Mouse (Mus musculus) midbrain, embryonic 10.5 days (tissue): ENCODE results near the gene Dnajb12. TPM values are rescaled to one million over a fixed set of nuclear protein-coding genes. Genes with fewer than 3 reads are reported as not detected.

Experiments used
- DNase-seq: peaks from one replicate; pipeline ENCODE4 v3.0.0-alpha.2; 2017; ENCODE audit warnings: low spot score
- H3K27ac ChIP-seq: fragments of 300-500 bp; sonication (generic); replicated peaks from 2 replicates; pipeline ENCODE4 v1.5.1; 2016; ENCODE audit warnings: mild to moderate bottlenecking
- H3K27me3 ChIP-seq: fragments of 300-500 bp; sonication (generic); 2 replicates; pipeline ENCODE4 v1.6.1; 2016; ENCODE audit warnings: low read depth, mild to moderate bottlenecking; ENCODE audit not compliant: poor library complexity, severe bottlenecking
- H3K36me3 ChIP-seq: fragments of 300-500 bp; sonication (generic); 2 replicates; pipeline ENCODE4 v1.6.1; 2016; ENCODE audit warnings: mild to moderate bottlenecking, moderate library complexity
- H3K4me1 ChIP-seq: fragments of 300-500 bp; sonication (generic); 2 replicates; pipeline ENCODE4 v1.6.1; 2016
- H3K4me3 ChIP-seq: fragments of 300-500 bp; sonication (generic); 2 replicates; pipeline ENCODE4 v1.5.1; 2016; ENCODE audit warnings: mild to moderate bottlenecking, moderate library complexity
- H3K9me3 ChIP-seq: fragments of 300-500 bp; sonication (generic); replicated peaks from 2 replicates; pipeline ENCODE4 v1.6.1; 2016; ENCODE audit warnings: mild to moderate bottlenecking
- WGBS: fragments of 180-500 bp; shearing (Covaris S2); methylation state at CpG from one replicate; pipeline ENCODE4 v1.1.7; 2016; 5-methylcytosine and 5-hydroxymethylcytosine counted together
- polyA plus RNA-seq: library from polyadenylated mRNA; unstranded; fragments of >200 nt; fragmentation: Nextera tagmentation; extraction: Ambion mirVana; gene quantifications from 2 replicates; pipeline ENCODE4 v1.2.1, GENCODE M21; 2016

The Dnajb12 gene
- 27.3 and 27.6 TPM in 2 replicates for polyA plus RNA-seq

GRCm38 (mm10) chr10:59879255-59880028 lies at the start of gene Dnajb12:
Gene Dnajb12, plus strand, starts transcription at chr10:59879556.
- DNase-seq, result peak; percentile 95
- Histone ChIP-seq H3K27ac (peak within 1 kb of the TSS; percentile 99), H3K36me3 (peaks cover 6% of the 10 kb centered on the region; the same call in 1 of the 2 replicates), H3K4me1 (peaks cover 22% of the 10 kb centered on the region), H3K27me3 (no peaks in the 10 kb centered on the region), H3K9me3 (no peaks in the 10 kb centered on the region), H3K4me3 (peak within 1 kb of the TSS; percentile 91)
- under 1% methylated on average over 80 of the region's 80 CpGs for WGBS

- 97% methylated on average over 6 of the region's 6 CpGs for whole genome bisulfite sequencing
- no peaks in the 10 kb centered on the region for H3K4me1 ChIP-seq
- no peak for DNase-seq
Measured at GRCm38 (mm10) chr10:59829886-59830285, 49.5 kb upstream of the Dnajb12 start.

GRCm38 (mm10) chr10:59831950-59832349 lies 47.4 kb upstream of the Dnajb12 start:
- H3K36me3 ChIP-seq, result peaks cover 49% of the 10 kb centered on the region
- DNase-seq, result no peak
- no peaks in the 10 kb centered on the region for H3K9me3 ChIP-seq
- H3K4me3 ChIP-seq, result no peak overlapping the region
- 94% methylated on average over 7 of the region's 7 CpGs for WGBS
- no peaks in the 10 kb centered on the region for H3K27me3 ChIP-seq
- H3K4me1 ChIP-seq, result no peaks in the 10 kb centered on the region
- H3K27ac ChIP-seq, result no peak overlapping the region

More at GRCm38 (mm10) chr10:59829886-59830285, 49.5 kb upstream of the Dnajb12 start:
- H3K27me3 ChIP-seq, result no peaks in the 10 kb centered on the region
- no peak overlapping the region for H3K27ac ChIP-seq
- H3K4me3 ChIP-seq, result no peak overlapping the region
- H3K9me3 ChIP-seq, result no peaks in the 10 kb centered on the region
- H3K36me3 ChIP-seq, result peaks cover 51% of the 10 kb centered on the region

GRCm38 (mm10) chr10:59835301-59836155 lies 43.8 kb upstream of the Dnajb12 start:
- H3K9me3 ChIP-seq, result no peaks in the 10 kb centered on the region
- DNase-seq, result no peak
- no peaks in the 10 kb centered on the region for H3K4me1 ChIP-seq
- H3K27me3 ChIP-seq, result no peaks in the 10 kb centered on the region
- 91% methylated on average over 14 of the region's 14 CpGs for WGBS
- no peak overlapping the region for H3K4me3 ChIP-seq
- H3K36me3 ChIP-seq, result peaks cover 18% of the 10 kb centered on the region
- H3K27ac ChIP-seq, result no peak overlapping the region

- no peaks in the 10 kb centered on the region for H3K4me1 ChIP-seq
- no peak overlapping the region for H3K4me3 ChIP-seq
- WGBS, result 95% methylated on average over 5 of the region's 5 CpGs
Measured at GRCm38 (mm10) chr10:59837490-59837889, 41.9 kb upstream of the Dnajb12 start.

GRCm38 (mm10) chr10:59841434-59841833 lies 37.9 kb upstream of the Dnajb12 start:
- H3K4me3 ChIP-seq, result no peak overlapping the region
- peaks cover 3% of the 10 kb centered on the region; the same call in 1 of the 2 replicates for H3K36me3 ChIP-seq
- H3K27ac ChIP-seq, result no peak overlapping the region
- no peak for DNase-seq
- no peaks in the 10 kb centered on the region for H3K4me1 ChIP-seq
- H3K9me3 ChIP-seq, result no peaks in the 10 kb centered on the region
- H3K27me3 ChIP-seq, result no peaks in the 10 kb centered on the region
- 95% methylated on average over 8 of the region's 8 CpGs for WGBS

More at GRCm38 (mm10) chr10:59837490-59837889, 41.9 kb upstream of the Dnajb12 start:
- no peak for DNase-seq
- Histone ChIP-seq H3K9me3 (no peaks in the 10 kb centered on the region), H3K27me3 (no peaks in the 10 kb centered on the region), H3K27ac (no peak overlapping the region), H3K36me3 (peaks cover 13% of the 10 kb centered on the region)

GRCm38 (mm10) chr10:59843125-59843524 lies 36.2 kb upstream of the Dnajb12 start:
- no peaks in the 10 kb centered on the region for H3K9me3 ChIP-seq
- no peak overlapping the region for H3K4me3 ChIP-seq
- WGBS, result 50% methylated on average over 5 of the region's 5 CpGs
- no peak overlapping the region for H3K27ac ChIP-seq
- peaks cover 3% of the 10 kb centered on the region; the same call in 1 of the 2 replicates for H3K36me3 ChIP-seq
- no peaks in the 10 kb centered on the region for H3K27me3 ChIP-seq
- no peak for DNase-seq
- H3K4me1 ChIP-seq, result no peaks in the 10 kb centered on the region

- Histone ChIP-seq H3K27me3 (no peaks in the 10 kb centered on the region), H3K9me3 (no peaks in the 10 kb centered on the region), H3K4me1 (peaks cover 4% of the 10 kb centered on the region; the same call in 1 of the 2 replicates), H3K36me3 (peaks cover 3% of the 10 kb centered on the region; the same call in 1 of the 2 replicates), H3K27ac (no peak overlapping the region), H3K4me3 (no peak overlapping the region)
- 91% methylated on average over 9 of the region's 9 CpGs for WGBS
- DNase-seq, result no peak
Measured at GRCm38 (mm10) chr10:59844686-59845085, 34.7 kb upstream of the Dnajb12 start.

- 78% methylated on average over 6 of the region's 6 CpGs for WGBS
- no peak overlapping the region for H3K4me3 ChIP-seq
- H3K27me3 ChIP-seq, result no peaks in the 10 kb centered on the region
- H3K27ac ChIP-seq, result no peak overlapping the region
- DNase-seq, result no peak
- peaks cover 3% of the 10 kb centered on the region; the same call in 1 of the 2 replicates for H3K36me3 ChIP-seq
- H3K4me1 ChIP-seq, result peaks cover 4% of the 10 kb centered on the region; the same call in 1 of the 2 replicates
- H3K9me3 ChIP-seq, result no peaks in the 10 kb centered on the region
Measured at GRCm38 (mm10) chr10:59846416-59846815, 32.9 kb upstream of the Dnajb12 start.

- 76% methylated on average over 11 of the region's 11 CpGs for WGBS
- no peak overlapping the region for H3K27ac ChIP-seq
- no peaks in the 10 kb centered on the region for H3K36me3 ChIP-seq
- no peaks in the 10 kb centered on the region for H3K27me3 ChIP-seq
- H3K9me3 ChIP-seq, result no peaks in the 10 kb centered on the region
- no peak for DNase-seq
- no peak overlapping the region for H3K4me3 ChIP-seq
- H3K4me1 ChIP-seq, result peaks cover 4% of the 10 kb centered on the region; the same call in 1 of the 2 replicates
Measured at GRCm38 (mm10) chr10:59848079-59848877, 31.1 kb upstream of the Dnajb12 start.

- no peak overlapping the region for H3K27ac ChIP-seq
- no peaks in the 10 kb centered on the region for H3K27me3 ChIP-seq
- H3K4me1 ChIP-seq, result peaks cover 4% of the 10 kb centered on the region; the same call in 1 of the 2 replicates
- no peaks in the 10 kb centered on the region for H3K36me3 ChIP-seq
- H3K4me3 ChIP-seq, result no peak overlapping the region
- 62% methylated on average over 9 of the region's 9 CpGs for WGBS
- DNase-seq, result no peak
- H3K9me3 ChIP-seq, result no peaks in the 10 kb centered on the region
Measured at GRCm38 (mm10) chr10:59848953-59849352, 30.4 kb upstream of the Dnajb12 start.

- no peak for DNase-seq
- Histone ChIP-seq H3K9me3 (no peaks in the 10 kb centered on the region), H3K4me1 (peaks cover 4% of the 10 kb centered on the region; the same call in 1 of the 2 replicates), H3K27me3 (no peaks in the 10 kb centered on the region), H3K4me3 (no peak overlapping the region), H3K36me3 (no peaks in the 10 kb centered on the region), H3K27ac (no peak overlapping the region)
- WGBS, result 82% methylated on average over 7 of the region's 7 CpGs
Measured at GRCm38 (mm10) chr10:59849371-59849770, 30.0 kb upstream of the Dnajb12 start.
